Mouse (Mus musculus) ES-Bruce4 (cell line): ENCODE data around the gene Adgrb2. TPM values are rescaled to one million over a fixed set of nuclear protein-coding genes. Genes with fewer than 3 reads are reported as not detected.
A peak's percentile ranks its signal among the peaks of the same experiment; 100 is the strongest.

Experiments
- H3K27ac ChIP-seq: 2 replicates; pipeline ENCODE4 v1.5.1; 2012; ENCODE audit warnings: low read length, inconsistent platforms; ENCODE audit not compliant: insufficient read depth
- H3K27me3 ChIP-seq: 2 replicates; pipeline ENCODE4 v1.6.1; 2012; ENCODE audit warnings: mild to moderate bottlenecking, low read length, inconsistent platforms; ENCODE audit not compliant: control insufficient read depth, poor library complexity, insufficient read depth, severe bottlenecking
- H3K36me3 ChIP-seq: 2 replicates; pipeline ENCODE4 v1.6.1; 2012; ENCODE audit warnings: inconsistent platforms, mild to moderate bottlenecking, low read length, moderate library complexity; ENCODE audit not compliant: control insufficient read depth, poor library complexity, insufficient read depth, severe bottlenecking
- H3K4me1 ChIP-seq: one replicate; pipeline ENCODE4 v1.8.1; 2011; ENCODE audit warnings: low read length; ENCODE audit not compliant: control insufficient read depth, insufficient read depth
- H3K4me3 ChIP-seq: 2 replicates; pipeline ENCODE4 v1.5.1; 2011; ENCODE audit warnings: low read depth, mild to moderate bottlenecking, low read length
- H3K9ac ChIP-seq: 2 replicates; pipeline ENCODE4 v1.6.1; 2012; ENCODE audit warnings: low read depth, mild to moderate bottlenecking, inconsistent platforms; ENCODE audit not compliant: poor library complexity, severe bottlenecking
- H3K9me3 ChIP-seq: replicated peaks from 2 replicates; pipeline ENCODE4 v1.6.1; 2012; ENCODE audit warnings: mild to moderate bottlenecking, low read length, inconsistent platforms; ENCODE audit not compliant: control insufficient read depth, poor library complexity, insufficient read depth, severe bottlenecking
- CTCF ChIP-seq: IDR thresholded peaks from one replicate; pipeline ENCODE4 v1.8.1; 2011; ENCODE audit warnings: low read depth, low read length
- EP300 ChIP-seq: IDR thresholded peaks from 2 replicates; pipeline ENCODE4 v1.6.1; 2011; ENCODE audit warnings: low read depth, low read length; ENCODE audit not compliant: insufficient read depth
- POLR2A ChIP-seq: IDR thresholded peaks from one replicate; pipeline ENCODE4 v1.8.1; 2011; ENCODE audit warnings: low read length; ENCODE audit not compliant: insufficient read depth
- polyA plus RNA-seq: library from polyadenylated mRNA; stranded (reverse); fragments of >200 nt; gene quantifications from 2 replicates; pipeline ENCODE4 v1.2.4, GENCODE M21; 2011; ENCODE audit warnings: low read depth; ENCODE audit not compliant: missing spikeins, insufficient read depth, insufficient read length

Adgrb2 gene
- polyA plus RNA-seq, 1 experiment = 4.9 TPM

- no peak for TF ChIP-seq EP300
- no peak for TF ChIP-seq POLR2A
- no peak for TF ChIP-seq CTCF
- Histone ChIP-seq H3K4me1 (no peaks in the 10 kb centered on the region), H3K27ac (no peak overlapping the region), H3K9ac (no peak overlapping the region), H3K27me3 (no peaks in the 10 kb centered on the region), H3K36me3 (no peaks in the 10 kb centered on the region), H3K9me3 (no peaks in the 10 kb centered on the region), H3K4me3 (no peak overlapping the region)
Measured at GRCm38 (mm10) chr4:129993944-129994695, 9.4 kb downstream of the Adgrb2 start.

DNA sequence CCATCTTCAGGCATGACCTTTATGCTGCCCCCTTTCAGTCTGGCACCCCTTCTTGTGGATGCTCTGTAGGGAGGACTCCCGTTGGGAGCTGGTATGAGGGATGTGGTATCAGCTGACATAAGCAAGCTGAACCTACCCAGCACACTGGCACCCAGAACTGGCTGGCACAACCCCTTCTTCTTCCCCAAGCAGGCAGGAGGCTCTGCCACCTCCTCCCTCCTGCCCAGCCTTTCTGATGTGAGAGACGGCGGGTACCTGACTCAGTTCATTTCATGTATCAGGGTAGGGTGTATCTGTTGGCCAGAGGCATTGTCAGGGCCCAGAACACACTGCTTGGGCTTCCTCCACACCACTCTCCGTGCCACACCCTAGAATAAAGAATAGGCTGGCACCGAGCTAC, 10.1 kb downstream of the Adgrb2 start:
- TF ChIP-seq CTCF = no peak
- no peak for TF ChIP-seq EP300
- TF ChIP-seq POLR2A = no peak
- Histone ChIP-seq H3K9me3 (no peaks in the 10 kb centered on the region), H3K27me3 (no peaks in the 10 kb centered on the region), H3K36me3 (no peaks in the 10 kb centered on the region), H3K4me1 (no peaks in the 10 kb centered on the region), H3K4me3 (no peak overlapping the region), H3K9ac (no peak overlapping the region), H3K27ac (no peak overlapping the region)

GRCm38 (mm10) chr4:129995255-129995654, 10.6 kb downstream of the Adgrb2 start:
- Histone ChIP-seq H3K27me3 (no peaks in the 10 kb centered on the region), H3K9ac (no peak overlapping the region), H3K36me3 (no peaks in the 10 kb centered on the region), H3K9me3 (no peaks in the 10 kb centered on the region), H3K27ac (no peak overlapping the region), H3K4me3 (no peak overlapping the region), H3K4me1 (no peaks in the 10 kb centered on the region)
- TF ChIP-seq POLR2A (no peak), EP300 (no peak), CTCF (no peak)

DNA sequence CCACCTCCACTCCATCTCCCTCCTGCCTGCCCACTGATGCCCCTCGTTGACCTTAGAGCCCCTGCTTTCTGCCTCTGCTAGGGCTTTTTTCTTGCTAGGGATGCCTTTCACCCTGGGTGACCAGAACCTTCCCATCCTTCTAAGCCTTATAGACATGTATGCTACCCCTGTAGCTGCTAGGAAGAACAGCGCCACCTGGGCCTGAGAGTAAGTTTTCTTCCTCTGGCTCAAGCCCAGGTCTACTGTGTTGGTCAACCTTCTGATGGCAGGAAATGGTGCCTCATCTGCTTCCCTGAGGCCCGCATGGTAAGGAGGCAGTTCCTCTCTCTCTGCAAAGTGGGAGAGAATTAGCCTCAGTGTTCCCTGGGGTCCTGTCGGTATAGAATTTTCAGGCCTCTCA, 11.3 kb downstream of the Adgrb2 start:
- TF ChIP-seq EP300 = no peak
- peak; percentile 22 for TF ChIP-seq CTCF
- no peaks in the 10 kb centered on the region for H3K27me3 ChIP-seq
- H3K27ac ChIP-seq = no peak overlapping the region
- no peak overlapping the region for H3K9ac ChIP-seq
- no peaks in the 10 kb centered on the region for H3K4me1 ChIP-seq
- no peaks in the 10 kb centered on the region for H3K9me3 ChIP-seq
- H3K4me3 ChIP-seq = no peak overlapping the region
- no peaks in the 10 kb centered on the region for H3K36me3 ChIP-seq

- no peaks in the 10 kb centered on the region for H3K4me1 ChIP-seq
- no peaks in the 10 kb centered on the region for H3K36me3 ChIP-seq
- no peaks in the 10 kb centered on the region for H3K9me3 ChIP-seq
- no peak overlapping the region for H3K27ac ChIP-seq
- H3K27me3 ChIP-seq = no peaks in the 10 kb centered on the region
- no peak overlapping the region for H3K9ac ChIP-seq
- no peak overlapping the region for H3K4me3 ChIP-seq
- TF ChIP-seq CTCF (no peak), EP300 (no peak)
Measured at GRCm38 (mm10) chr4:129998124-129998523, 13.5 kb downstream of the Adgrb2 start.

DNA sequence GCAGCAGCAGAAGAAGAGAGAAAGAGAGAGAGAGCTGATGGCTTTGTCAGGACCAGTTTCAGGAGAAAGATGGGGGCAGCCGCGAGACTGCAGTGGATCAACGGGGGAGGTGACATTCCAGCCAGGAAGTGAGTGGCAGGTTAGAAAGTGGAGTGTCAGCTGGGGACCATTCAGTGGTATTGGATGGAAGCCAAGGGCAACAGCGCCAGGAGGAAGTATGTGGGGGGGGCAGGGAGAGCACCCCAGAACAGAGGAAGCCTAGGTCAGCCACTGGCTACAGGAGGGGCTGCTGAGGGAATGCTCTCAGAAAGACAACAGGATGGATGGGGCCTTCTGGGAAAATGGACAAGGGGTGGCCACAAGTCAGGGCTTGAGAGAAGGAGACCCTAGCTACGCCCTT, 17.0 kb downstream of the Adgrb2 start:
- H3K27ac ChIP-seq = no peak overlapping the region
- H3K4me1 ChIP-seq = peaks cover 2% of the 10 kb centered on the region
- no peak overlapping the region for H3K9ac ChIP-seq
- TF ChIP-seq POLR2A = no peak
- TF ChIP-seq CTCF = no peak
- no peaks in the 10 kb centered on the region for H3K36me3 ChIP-seq
- no peak overlapping the region for H3K4me3 ChIP-seq
- H3K9me3 ChIP-seq = no peaks in the 10 kb centered on the region
- no peaks in the 10 kb centered on the region for H3K27me3 ChIP-seq
